Mouse (Mus musculus) kidney, embryonic 15.5 days (tissue): ENCODE measurements at regions not wholly inside any gene's neighbourhood (a gene's known extent, or its start where the extent isn't known, plus 50 kb on each side); places are given as distances from the start of the nearest gene placed in this dataset.

Experiments
- ATAC-seq: fragments of 200-750 bp; cut with Nextera tagmentation; replicated peaks from 2 replicates; pipeline ENCODE4 v1.8.0; 2017; ENCODE audit warnings: moderate TSS enrichment; ENCODE audit not compliant: low FRiP score
- H3K27ac ChIP-seq: fragments of 300-500 bp; sonication (generic); 2 replicates; pipeline ENCODE4 v1.5.1; 2015; ENCODE audit warnings: mild to moderate bottlenecking, inconsistent platforms
- H3K27me3 ChIP-seq: fragments of 300-500 bp; sonication (generic); 2 replicates; pipeline ENCODE4 v1.6.1; 2015; ENCODE audit warnings: inconsistent platforms
- H3K36me3 ChIP-seq: fragments of 300-500 bp; sonication (generic); 2 replicates; pipeline ENCODE4 v1.6.1; 2015; ENCODE audit warnings: inconsistent platforms
- H3K4me1 ChIP-seq: fragments of 300-500 bp; sonication (generic); 2 replicates; pipeline ENCODE4 v1.6.1; 2015; ENCODE audit warnings: inconsistent platforms
- H3K4me2 ChIP-seq: fragments of 300-500 bp; sonication (generic); 2 replicates; pipeline ENCODE4 v1.6.1; 2015; ENCODE audit warnings: moderate library complexity, mild to moderate bottlenecking, inconsistent platforms
- H3K4me3 ChIP-seq: fragments of 300-500 bp; sonication (generic); replicated peaks from 2 replicates; pipeline ENCODE4 v1.5.1; 2015; ENCODE audit warnings: mild to moderate bottlenecking, inconsistent platforms
- H3K9ac ChIP-seq: fragments of 300-500 bp; sonication (generic); 2 replicates; pipeline ENCODE4 v1.6.1; 2015; ENCODE audit warnings: mild to moderate bottlenecking, inconsistent platforms
- H3K9me3 ChIP-seq: fragments of 300-500 bp; sonication (generic); replicated peaks from 2 replicates; pipeline ENCODE4 v1.6.1; 2016; ENCODE audit warnings: inconsistent platforms
- WGBS: fragments of 180-500 bp; shearing (Covaris S2); methylation state at CpG from one replicate; pipeline ENCODE4 v1.1.7; 2015; ENCODE audit warnings: mixed read lengths; 5-methylcytosine and 5-hydroxymethylcytosine counted together

- Histone ChIP-seq H3K27ac (no peak overlapping the region), H3K4me2 (no peak overlapping the region), H3K4me3 (no peak overlapping the region), H3K36me3 (no peaks in the 10 kb centered on the region), H3K4me1 (no peaks in the 10 kb centered on the region), H3K9ac (no peak overlapping the region), H3K9me3 (no peaks in the 10 kb centered on the region), H3K27me3 (no peaks in the 10 kb centered on the region)
- no peak for ATAC-seq
- WGBS, result 43% methylated on average over 8 of the region's 8 CpGs
Measured at GRCm38 (mm10) chr8:87152068-87152915, 267.2 kb upstream of the N4bp1 start.

GRCm38 (mm10) chr8:87148853-87149252 lies 263.8 kb upstream of the N4bp1 start:
- no peaks in the 10 kb centered on the region for H3K9me3 ChIP-seq
- H3K4me3 ChIP-seq, result no peak overlapping the region
- 86% methylated on average over 6 of the region's 6 CpGs for WGBS
- H3K27me3 ChIP-seq, result no peaks in the 10 kb centered on the region
- H3K4me2 ChIP-seq, result no peak overlapping the region
- H3K36me3 ChIP-seq, result no peaks in the 10 kb centered on the region
- H3K4me1 ChIP-seq, result no peaks in the 10 kb centered on the region
- no peak overlapping the region for H3K9ac ChIP-seq
- no peak for ATAC-seq
- no peak overlapping the region for H3K27ac ChIP-seq

GRCm38 (mm10) chr8:87147704-87148103 lies 262.6 kb upstream of the N4bp1 start:
- Histone ChIP-seq H3K9me3 (no peaks in the 10 kb centered on the region), H3K27me3 (no peaks in the 10 kb centered on the region), H3K4me1 (no peaks in the 10 kb centered on the region), H3K4me2 (no peak overlapping the region), H3K4me3 (no peak overlapping the region), H3K36me3 (no peaks in the 10 kb centered on the region), H3K9ac (no peak overlapping the region), H3K27ac (no peak overlapping the region)
- 73% methylated on average over 5 of the region's 5 CpGs for WGBS
- ATAC-seq, result no peak

GRCm38 (mm10) chr8:87137412-87137811 lies 252.4 kb upstream of the N4bp1 start:
- Histone ChIP-seq H3K9me3 (no peaks in the 10 kb centered on the region), H3K27me3 (no peaks in the 10 kb centered on the region), H3K27ac (no peak overlapping the region), H3K36me3 (no peaks in the 10 kb centered on the region), H3K4me1 (no peaks in the 10 kb centered on the region), H3K9ac (no peak overlapping the region), H3K4me3 (no peak overlapping the region), H3K4me2 (no peak overlapping the region)
- no peak for ATAC-seq
- 90% methylated on average over 4 of the region's 4 CpGs for WGBS

GRCm38 (mm10) chr8:87131716-87132115 lies 246.7 kb upstream of the N4bp1 start:
- WGBS, result 87% methylated on average over 3 of the region's 3 CpGs

GRCm38 (mm10) chr8:87130691-87131090 lies 245.6 kb upstream of the N4bp1 start:
- 48% methylated on average over 3 of the region's 3 CpGs for WGBS
- H3K27me3 ChIP-seq, result no peaks in the 10 kb centered on the region
- no peak for ATAC-seq
- no peak overlapping the region for H3K27ac ChIP-seq
- no peaks in the 10 kb centered on the region for H3K36me3 ChIP-seq
- no peak overlapping the region for H3K4me3 ChIP-seq
- 0 out of 2 replicates have a peak, but pooled peaks cover 2% of the 10 kb centered on the region for H3K9me3 ChIP-seq
- no peak overlapping the region for H3K9ac ChIP-seq
- H3K4me1 ChIP-seq, result no peaks in the 10 kb centered on the region
- H3K4me2 ChIP-seq, result no peak overlapping the region

More at GRCm38 (mm10) chr8:87131716-87132115, 246.7 kb upstream of the N4bp1 start:
- no peak overlapping the region for H3K9ac ChIP-seq
- H3K36me3 ChIP-seq, result no peaks in the 10 kb centered on the region
- 0 out of 2 replicates have a peak, but pooled peaks cover 2% of the 10 kb centered on the region for H3K9me3 ChIP-seq
- H3K4me3 ChIP-seq, result no peak overlapping the region
- no peak overlapping the region for H3K27ac ChIP-seq
- H3K27me3 ChIP-seq, result no peaks in the 10 kb centered on the region
- ATAC-seq, result no peak
- no peak overlapping the region for H3K4me2 ChIP-seq
- no peaks in the 10 kb centered on the region for H3K4me1 ChIP-seq

- no peak overlapping the region for H3K27ac ChIP-seq
- no peak overlapping the region for H3K4me3 ChIP-seq
- H3K27me3 ChIP-seq, result no peaks in the 10 kb centered on the region
- no peak overlapping the region for H3K4me2 ChIP-seq
- no peaks in the 10 kb centered on the region for H3K4me1 ChIP-seq
- ATAC-seq, result no peak
- no peak overlapping the region for H3K9ac ChIP-seq
- H3K9me3 ChIP-seq, result 0 out of 2 replicates have a peak, but pooled peaks cover 2% of the 10 kb centered on the region
- H3K36me3 ChIP-seq, result no peaks in the 10 kb centered on the region
- WGBS, result 80% methylated on average over 4 of the region's 4 CpGs
Measured at GRCm38 (mm10) chr8:87128593-87128992, 243.5 kb upstream of the N4bp1 start.

GRCm38 (mm10) chr8:87116190-87116765 lies 231.2 kb upstream of the N4bp1 start:
- Histone ChIP-seq H3K27ac (no peak overlapping the region), H3K36me3 (no peaks in the 10 kb centered on the region), H3K9ac (no peak overlapping the region), H3K27me3 (peaks cover 16% of the 10 kb centered on the region; the same call in 1 of the 2 replicates), H3K4me1 (peaks cover 4% of the 10 kb centered on the region), H3K4me3 (no peak overlapping the region), H3K9me3 (no peaks in the 10 kb centered on the region), H3K4me2 (no peak overlapping the region)
- ATAC-seq, result no peak
- WGBS, result 43% methylated on average over 14 of the region's 14 CpGs

GRCm38 (mm10) chr8:87112355-87112754 lies 227.3 kb upstream of the N4bp1 start:
- WGBS, result 63% methylated on average over 7 of the region's 7 CpGs
- Histone ChIP-seq H3K4me2 (no peak overlapping the region), H3K36me3 (no peaks in the 10 kb centered on the region), H3K4me3 (no peak overlapping the region), H3K27me3 (peaks cover 5% of the 10 kb centered on the region; the same call in 1 of the 2 replicates), H3K9me3 (no peaks in the 10 kb centered on the region), H3K9ac (no peak overlapping the region), H3K4me1 (no peaks in the 10 kb centered on the region), H3K27ac (no peak overlapping the region)
- no peak for ATAC-seq

- no peak for ATAC-seq
- Histone ChIP-seq H3K27me3 (peaks cover 9% of the 10 kb centered on the region; the same call in 1 of the 2 replicates), H3K4me3 (no peak overlapping the region), H3K4me2 (no peak overlapping the region), H3K27ac (no peak overlapping the region), H3K4me1 (0 out of 2 replicates have a peak, but pooled peaks cover 3% of the 10 kb centered on the region), H3K9me3 (no peaks in the 10 kb centered on the region), H3K36me3 (no peaks in the 10 kb centered on the region), H3K9ac (no peak overlapping the region)
- 31% methylated on average over 7 of the region's 7 CpGs for WGBS
Measured at GRCm38 (mm10) chr8:87105106-87105505, 220.0 kb upstream of the N4bp1 start.

GRCm38 (mm10) chr8:87095211-87095610 lies 210.2 kb upstream of the N4bp1 start:
- H3K9ac ChIP-seq, result no peak overlapping the region
- H3K27me3 ChIP-seq, result no peaks in the 10 kb centered on the region
- peaks cover 10% of the 10 kb centered on the region; the same call in 1 of the 2 replicates for H3K4me1 ChIP-seq
- H3K36me3 ChIP-seq, result no peaks in the 10 kb centered on the region
- WGBS, result 58% methylated on average over 2 of the region's 2 CpGs
- H3K4me3 ChIP-seq, result no peak overlapping the region
- H3K9me3 ChIP-seq, result no peaks in the 10 kb centered on the region
- H3K27ac ChIP-seq, result no peak overlapping the region
- ATAC-seq, result no peak
- no peak overlapping the region for H3K4me2 ChIP-seq

GRCm38 (mm10) chr8:87094685-87095084 lies 209.6 kb upstream of the N4bp1 start:
- 79% methylated on average over 4 of the region's 4 CpGs for WGBS
- no peak for ATAC-seq
- Histone ChIP-seq H3K36me3 (no peaks in the 10 kb centered on the region), H3K9me3 (no peaks in the 10 kb centered on the region), H3K4me1 (peaks cover 10% of the 10 kb centered on the region; the same call in 1 of the 2 replicates), H3K4me2 (no peak overlapping the region), H3K9ac (no peak overlapping the region), H3K4me3 (no peak overlapping the region), H3K27me3 (no peaks in the 10 kb centered on the region), H3K27ac (no peak overlapping the region)
